Mouse (Mus musculus) kidney, adult 2 months (tissue): Measurements from ENCODE around the gene Hsd3b7.

ENCODE experiments used
- CTCF ChIP-seq: fragments of 200-500 bp; conservative IDR thresholded peaks from 2 replicates; pipeline ENCODE4 v1.5.1; 2011; ENCODE audit warnings: low read depth, mild to moderate bottlenecking, control low read depth, low read length, moderate library complexity, mixed read lengths; ENCODE audit not compliant: insufficient read depth, insufficient read length
- POLR2A ChIP-seq: fragments of 200-500 bp; IDR thresholded peaks from one replicate; pipeline ENCODE4 v1.6.1; 2011; ENCODE audit warnings: low read depth, low read length, control low read depth

GRCm38 (mm10) chr7:127753741-127754140, 46.7 kb upstream of the Hsd3b7 start:
- TF ChIP-seq POLR2A: no peak
- no peak for TF ChIP-seq CTCF
